Mouse (Mus musculus) gastrocnemius, adult 2 months (tissue): ENCODE data around the gene Zyg11b. TPM values are rescaled to one million over a fixed set of nuclear protein-coding genes. Genes with fewer than 3 reads are reported as not detected.

Experiments used
- DNase-seq: peaks from one replicate; pipeline ENCODE4 v3.0.0; 2022
- H3K27ac ChIP-seq: fragments of 200-600 bp; 2 replicates; pipeline ENCODE4 v1.8.1; 2022; ENCODE audit warnings: mild to moderate bottlenecking
- H3K4me3 ChIP-seq: fragments of 200-600 bp; 2 replicates; pipeline ENCODE4 v1.8.1; 2022; ENCODE audit warnings: mild to moderate bottlenecking, moderate library complexity
- CTCF ChIP-seq: fragments of 200-600 bp; IDR thresholded peaks from 2 replicates; pipeline ENCODE4 v1.8.1; 2022; ENCODE audit warnings: antibody characterized with exemption, mild to moderate bottlenecking, moderate library complexity
- intact Hi-C: fragments of 180-260 bp; cut with DNase I; formaldehyde crosslinking; loops from one replicate; pipeline ENCODE4 v1.15.1; 2025
- long read RNA-seq, 2 experiments: library from polyadenylated mRNA; stranded (forward); transcript quantifications; one replicate each; pipeline ENCODE4 v2.0.0; 2021
- total RNA-seq, 2 experiments: library from RNA; stranded (reverse); gene quantifications; 2 replicates each; pipeline ENCODE4 v1.2.3; 2021

The Zyg11b gene
- total RNA-seq: 10 to 100 TPM; 50.8 to 56.0 TPM
- long read RNA-seq, experiment 1, full-length matches to known transcripts: 7 of 27 reads
- long read RNA-seq, experiment 1, partial matches to known transcripts: 1 of 27 reads
- long read RNA-seq, experiment 1, other reads (novel, unspliced or antisense): 19 of 27 reads
- long read RNA-seq, experiment 2, full-length matches to known transcripts: 4 of 16 reads
- long read RNA-seq, experiment 2, partial matches to known transcripts: 3 of 16 reads
- long read RNA-seq, experiment 2, other reads (novel, unspliced or antisense): 9 of 16 reads

DNA sequence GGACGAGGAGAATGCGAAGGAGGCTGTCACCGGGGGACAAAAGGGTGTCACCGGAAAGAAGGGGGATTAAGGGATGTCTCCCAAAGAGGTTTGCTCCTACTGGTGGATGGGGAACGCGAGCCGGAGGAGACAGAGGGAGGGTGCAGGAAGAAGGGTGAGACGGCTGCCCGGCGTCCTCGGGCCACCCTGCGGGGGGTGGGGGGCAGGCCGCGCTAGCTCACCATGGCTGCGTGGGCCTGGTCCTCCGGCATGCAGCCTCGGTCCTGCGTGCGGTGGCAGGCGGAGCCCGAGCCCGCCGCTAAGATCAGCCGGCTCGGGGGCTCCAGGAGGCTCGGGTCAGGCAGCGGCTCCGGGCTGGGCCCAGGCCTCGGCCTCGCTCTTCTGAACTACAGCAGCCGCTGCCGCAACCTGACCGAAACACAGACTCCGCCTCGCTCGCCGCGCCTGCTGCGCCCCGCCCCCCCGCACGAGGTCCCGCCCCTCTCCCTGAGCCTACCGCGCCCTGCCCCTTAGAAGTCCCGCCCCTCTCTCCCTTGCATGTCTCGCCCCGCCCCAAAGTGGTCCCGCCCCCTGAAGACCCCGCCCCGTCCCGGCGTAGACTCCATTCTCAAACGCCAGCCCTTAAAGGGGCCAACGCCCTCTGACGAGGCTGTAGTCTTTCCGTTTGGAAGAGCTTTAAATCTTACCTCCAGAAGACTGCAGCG, at the start of gene Zyg11b:
TSS of gene Zyg11b (minus strand) at position 427 of the 704 bp plus-strand sequence.
- Histone ChIP-seq H3K27ac (peak within 1 kb of the TSS; percentile 97), H3K4me3 (peak within 1 kb of the TSS; percentile 98)
- DNase-seq: peak; percentile 94
- intact Hi-C loops: loop anchor here (1.0 to 10.0 kb wide), 2 partner anchors 27 to 376 kb away; partner anchors contain the start of genes Coa7 and Cpt2
- no peak for TF ChIP-seq CTCF

DNA sequence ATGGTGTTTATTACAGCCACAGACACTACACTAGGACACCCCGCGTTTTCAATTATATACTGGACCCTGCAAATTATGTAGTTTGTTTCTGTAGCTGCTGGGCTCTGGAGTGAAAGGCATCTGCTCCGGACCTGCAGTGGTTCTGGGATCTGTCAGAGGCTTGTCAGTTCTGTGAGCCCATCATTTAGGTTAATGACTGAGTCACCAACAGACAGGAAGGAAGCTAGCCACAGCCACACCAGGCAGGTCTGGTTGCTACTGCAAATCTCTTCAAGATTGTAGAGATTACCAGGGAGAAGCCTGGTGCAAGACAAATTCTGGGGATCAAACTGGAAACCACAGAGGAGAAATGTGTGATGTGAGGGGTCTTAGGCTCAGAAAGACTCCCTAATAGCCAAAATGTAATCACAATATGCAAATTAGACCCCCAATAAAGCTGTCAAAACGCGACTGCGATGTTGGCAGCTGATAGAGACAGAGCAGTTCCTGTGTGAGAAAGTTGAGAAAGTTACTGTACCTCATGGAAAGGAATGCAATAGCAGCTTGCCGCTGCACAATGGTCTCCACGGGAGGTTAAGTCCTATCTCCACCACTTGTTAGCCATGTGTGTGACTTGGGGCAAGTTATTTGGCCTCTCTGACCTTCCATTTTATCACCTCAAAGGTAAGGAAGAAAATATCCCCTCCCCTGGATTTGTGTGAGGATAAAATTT, 49.1 kb upstream of the Zyg11b start:
- intact Hi-C loops: loop anchor here (5.0 kb wide), 1 partner anchor 112 kb away; no protein-coding TSS in a partner anchor
- no peak for DNase-seq
- no peak for TF ChIP-seq CTCF
- Histone ChIP-seq H3K27ac (peak overlapping the region; percentile 93), H3K4me3 (no peak overlapping the region)

DNA sequence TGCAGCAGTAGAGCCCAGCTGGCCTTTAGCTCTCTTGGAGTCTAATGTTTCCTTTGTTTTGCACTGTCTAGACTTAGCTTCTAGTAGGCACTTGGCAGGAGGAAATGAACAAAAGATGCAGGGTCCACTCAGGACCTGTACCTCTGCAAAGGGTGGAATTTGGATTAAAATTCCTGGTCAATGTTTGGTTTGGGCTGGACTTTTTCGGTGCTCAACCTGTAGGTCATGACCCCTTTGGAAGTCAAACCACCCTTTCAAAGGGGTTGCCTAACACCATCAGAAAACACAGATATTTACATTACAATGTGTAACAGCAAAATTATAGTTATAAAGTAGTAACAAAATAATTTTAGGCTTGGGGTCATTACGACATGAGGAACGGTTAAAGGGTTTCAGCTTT, 48.2 kb upstream of the Zyg11b start:
- no peak for TF ChIP-seq CTCF
- no peak for DNase-seq
- Histone ChIP-seq H3K4me3 (peak overlapping the region; percentile 60), H3K27ac (peak overlapping the region; percentile 93)
- intact Hi-C loops: loop anchor here (5.0 kb wide), 1 partner anchor 113 kb away; no protein-coding TSS in a partner anchor

DNA sequence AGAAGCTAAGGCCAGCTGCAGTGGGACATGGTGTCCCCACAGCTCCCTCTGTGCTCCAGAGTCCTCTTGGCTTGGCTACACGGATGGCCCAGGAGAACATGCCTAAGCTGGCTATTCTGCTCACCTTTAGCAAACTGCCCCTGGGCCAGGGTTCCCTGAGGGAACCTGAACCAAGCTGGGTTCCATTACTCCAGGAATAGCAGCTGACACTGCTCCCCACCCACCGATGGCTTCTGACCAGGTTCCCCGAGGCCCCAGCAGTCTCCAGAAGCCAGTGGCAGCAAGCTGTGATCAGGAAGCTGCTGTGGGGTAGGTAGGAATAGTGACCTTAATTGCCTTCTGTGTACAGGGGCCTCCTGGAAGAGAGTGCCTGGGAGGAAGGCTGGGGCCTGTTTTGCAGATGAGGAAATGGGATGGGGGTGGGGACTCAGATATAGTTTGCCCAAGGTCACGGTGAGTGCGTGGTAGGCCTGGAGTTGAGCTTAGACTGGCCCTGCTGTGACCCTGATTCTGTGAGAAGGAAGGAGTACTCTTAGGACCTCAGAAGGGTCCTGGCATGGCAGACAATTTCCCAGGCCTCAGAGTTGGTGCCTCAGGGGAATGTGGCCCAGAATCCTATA, 47.5 kb upstream of the Zyg11b start:
- TF ChIP-seq CTCF: no peak
- intact Hi-C loops: loop anchor here (5.0 kb wide), 1 partner anchor 114 kb away; no protein-coding TSS in a partner anchor
- Histone ChIP-seq H3K27ac (peak overlapping the region; percentile 93), H3K4me3 (peak overlapping the region; percentile 60)
- DNase-seq: peak; percentile 90

DNA sequence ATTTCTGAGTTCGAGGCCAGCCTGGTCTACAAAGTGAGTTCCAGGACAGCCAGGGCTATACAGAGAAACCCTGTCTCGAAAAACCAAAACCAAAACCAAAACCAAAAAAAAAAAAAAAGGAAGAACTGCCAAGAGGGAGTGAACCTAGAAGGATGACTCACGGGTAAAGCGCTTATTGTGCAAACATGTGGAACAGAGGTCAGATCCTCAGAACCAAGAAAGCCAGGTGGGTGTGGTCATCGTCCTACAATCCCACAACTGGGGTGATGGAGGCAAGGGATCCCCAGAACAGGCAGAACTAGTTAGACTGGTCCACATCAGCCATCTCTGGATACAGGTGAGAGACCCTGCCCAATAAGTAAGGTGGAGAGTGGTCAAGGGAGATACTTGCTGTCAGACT, 46.2 kb upstream of the Zyg11b start:
- H3K27ac ChIP-seq: peak overlapping the region; percentile 93
- H3K4me3 ChIP-seq: no peak overlapping the region
- intact Hi-C loops: loop anchor here (5.0 kb wide), 1 partner anchor 115 kb away; no protein-coding TSS in a partner anchor

DNA sequence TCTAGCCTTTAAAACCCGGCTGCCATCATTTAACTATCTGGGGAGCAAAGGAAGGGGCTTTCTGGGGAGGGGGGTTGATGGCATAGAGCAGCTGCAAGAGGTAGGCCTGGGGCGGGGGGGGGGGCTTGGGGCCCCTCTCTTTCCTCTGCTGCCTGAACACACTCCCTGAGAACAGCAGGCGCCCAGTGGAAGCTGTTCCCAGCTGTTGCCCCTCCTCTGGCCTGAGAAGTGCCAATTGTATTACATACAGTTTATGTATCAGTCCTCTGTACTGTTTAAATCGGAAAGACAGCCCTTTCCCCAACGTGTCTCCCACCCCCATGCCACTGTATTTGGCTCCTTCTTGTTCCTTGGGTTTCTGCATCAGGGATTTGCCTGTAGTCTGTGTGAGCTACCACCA, 44.9 kb upstream of the Zyg11b start:
- Histone ChIP-seq H3K4me3 (no peak overlapping the region), H3K27ac (no peak overlapping the region)
- no peak for DNase-seq
- TF ChIP-seq CTCF: no peak
- intact Hi-C loops: loop anchor here (5.0 kb wide), 1 partner anchor 116 kb away; no protein-coding TSS in a partner anchor

More for the DNA sequence above, 46.2 kb upstream of the Zyg11b start:
- TF ChIP-seq CTCF: no peak
- DNase-seq: no peak

DNA sequence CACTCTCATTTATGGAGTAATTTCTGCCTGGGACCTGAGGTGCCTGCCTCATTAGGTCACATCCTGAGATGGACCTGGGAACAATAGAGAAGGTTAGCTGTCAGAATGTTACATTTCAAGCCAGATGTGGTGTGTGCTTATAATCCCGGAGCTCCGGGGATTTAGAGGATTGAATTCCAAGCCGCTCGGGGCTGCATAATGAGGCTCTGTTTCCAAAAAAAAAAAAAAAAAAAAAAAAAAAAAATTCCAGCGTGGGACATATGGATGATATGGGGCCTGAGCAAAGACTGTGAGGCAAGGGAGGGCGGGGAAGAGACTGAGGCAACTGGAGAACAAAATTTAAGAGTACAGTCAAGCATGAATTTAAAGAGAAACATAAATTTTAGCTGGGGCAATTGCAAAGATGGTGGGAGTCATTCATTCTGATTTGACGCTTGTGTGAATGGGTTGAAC, 43.8 kb upstream of the Zyg11b start:
- intact Hi-C loops: loop anchor here (5.0 kb wide), 2 partner anchors 63 to 118 kb away; partner anchors contain the start of gene Gpx7
- peak overlapping the region; percentile 56 for H3K27ac ChIP-seq
- no peak for TF ChIP-seq CTCF

DNA sequence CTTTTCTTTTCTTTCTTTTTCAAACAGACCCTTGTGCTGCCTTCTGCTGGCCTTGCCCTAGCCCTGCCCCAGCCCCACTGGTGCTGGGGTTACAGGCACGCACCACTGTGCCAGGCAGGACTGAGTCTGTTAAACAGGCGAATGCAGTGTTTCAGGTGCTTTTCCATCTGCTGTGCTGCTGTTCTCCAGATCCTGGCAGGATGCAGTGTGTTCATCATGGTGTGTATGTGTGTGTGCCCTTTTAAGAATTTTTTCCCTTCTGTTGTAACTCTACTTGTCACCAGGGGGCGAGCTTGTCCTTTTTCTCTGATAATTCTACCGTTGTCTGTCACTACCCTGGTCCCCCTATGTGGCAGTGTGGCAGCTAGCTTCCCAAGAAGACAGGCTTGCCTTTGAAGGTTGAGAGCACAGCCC, 38.4 kb upstream of the Zyg11b start:
- peak; percentile 49 for DNase-seq
- intact Hi-C loops: loop anchor here (2.0 to 10.0 kb wide), 3 partner anchors 150 to 276 kb away; partner anchors contain the start of gene Cc2d1b
- Histone ChIP-seq H3K27ac (peak overlapping the region; percentile 20; the same call in 1 of the 2 replicates), H3K4me3 (no peak overlapping the region)
- peak; percentile 75 for TF ChIP-seq CTCF

More for the DNA sequence above, 43.8 kb upstream of the Zyg11b start:
- DNase-seq: no peak
- no peak overlapping the region for H3K4me3 ChIP-seq

DNA sequence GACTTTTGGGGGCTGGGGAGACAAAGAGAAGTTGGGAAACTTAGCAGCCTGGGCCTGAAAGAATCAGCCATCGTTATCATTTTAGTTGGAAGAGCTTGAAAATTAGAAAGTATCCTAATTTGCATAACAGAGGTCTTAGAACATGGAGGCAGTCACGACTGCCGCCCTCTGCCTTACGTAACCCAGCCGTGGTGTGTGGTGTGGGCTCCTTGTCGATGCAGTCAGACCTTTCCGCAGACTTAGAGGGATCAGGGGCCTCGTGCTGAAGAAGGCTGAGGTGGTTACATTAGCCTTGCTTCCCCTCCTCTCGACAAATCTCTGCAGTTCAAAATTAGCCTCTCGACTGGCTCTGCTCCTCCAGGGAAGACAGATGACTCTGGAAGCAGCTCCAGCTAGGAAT, 37.9 kb upstream of the Zyg11b start:
- no peak overlapping the region for H3K4me3 ChIP-seq
- TF ChIP-seq CTCF: no peak
- DNase-seq: no peak
- intact Hi-C loops: loop anchor here (2.0 to 10.0 kb wide), 3 partner anchors 150 to 276 kb away; partner anchors contain the start of gene Cc2d1b
- peak overlapping the region; percentile 20; the same call in 1 of the 2 replicates for H3K27ac ChIP-seq

DNA sequence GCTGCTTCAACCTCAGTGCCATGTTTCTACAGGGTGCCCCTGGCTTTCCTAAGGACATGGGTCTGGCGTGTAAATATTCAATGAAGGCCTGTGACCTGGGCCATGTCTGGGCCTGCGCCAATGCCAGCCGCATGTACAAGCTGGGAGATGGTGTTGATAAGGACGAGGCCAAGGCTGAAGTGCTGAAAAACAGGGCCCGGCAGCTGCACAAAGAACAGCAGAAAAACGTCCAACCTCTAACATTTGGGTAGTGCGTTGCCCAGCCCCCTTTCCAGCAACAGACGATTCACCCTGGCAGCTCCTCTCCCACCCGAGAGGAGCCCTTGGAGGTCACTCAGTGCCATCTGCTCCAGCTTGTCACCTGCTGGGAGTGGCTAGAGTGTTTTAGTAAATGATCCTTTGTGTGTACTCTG, 37.4 kb upstream of the Zyg11b start:
- intact Hi-C loops: loop anchor here (2.0 to 10.0 kb wide), 3 partner anchors 150 to 276 kb away; partner anchors contain the start of gene Cc2d1b
- TF ChIP-seq CTCF: no peak
- H3K4me3 ChIP-seq: no peak overlapping the region
- H3K27ac ChIP-seq: no peak overlapping the region; the same call in 1 of the 2 replicates
- DNase-seq: no peak

DNA sequence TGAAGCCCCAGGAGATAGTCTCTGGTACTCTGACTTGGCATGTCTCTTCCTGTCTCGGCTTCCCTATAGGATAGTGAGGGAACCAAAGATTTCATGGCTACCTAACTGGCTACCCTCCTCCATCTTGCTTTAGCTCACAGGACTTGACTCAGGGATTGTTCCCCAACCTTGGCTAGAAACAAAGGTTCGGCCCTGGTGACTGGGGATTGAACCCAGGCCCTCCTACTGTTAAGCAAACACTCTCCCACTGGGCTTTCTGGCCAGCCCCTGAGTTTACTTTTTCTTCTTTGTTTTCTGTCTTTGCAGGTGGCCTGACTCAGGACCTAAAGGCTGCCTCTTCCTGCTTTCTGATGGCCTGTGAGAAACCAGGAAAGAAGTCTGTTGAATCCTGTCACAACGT, 36.9 kb upstream of the Zyg11b start:
- no peak overlapping the region for H3K4me3 ChIP-seq
- DNase-seq: no peak
- intact Hi-C loops: loop anchor here (2.0 to 10.0 kb wide), 3 partner anchors 151 to 277 kb away; partner anchors contain the start of gene Cc2d1b
- no peak for TF ChIP-seq CTCF
- no peak overlapping the region for H3K27ac ChIP-seq
